Mouse (Mus musculus) small intestine, adult 2 months (tissue): Measurements from ENCODE around the gene Mccc2.

ENCODE experiments used
- CTCF ChIP-seq: fragments of 200-500 bp; IDR thresholded peaks from 2 replicates; pipeline ENCODE4 v1.5.1; 2012; ENCODE audit warnings: low read depth, mild to moderate bottlenecking, control low read depth, inconsistent platforms, low read length, moderate library complexity, mixed read lengths; ENCODE audit not compliant: insufficient replicate concordance, insufficient read length; ENCODE audit errors: extremely low read depth
- POLR2A ChIP-seq: fragments of 200-500 bp; IDR thresholded peaks from 2 replicates; pipeline ENCODE4 v1.6.1; 2012; ENCODE audit warnings: low read depth, mild to moderate bottlenecking, control low read depth, inconsistent platforms, low read length, moderate library complexity

DNA sequence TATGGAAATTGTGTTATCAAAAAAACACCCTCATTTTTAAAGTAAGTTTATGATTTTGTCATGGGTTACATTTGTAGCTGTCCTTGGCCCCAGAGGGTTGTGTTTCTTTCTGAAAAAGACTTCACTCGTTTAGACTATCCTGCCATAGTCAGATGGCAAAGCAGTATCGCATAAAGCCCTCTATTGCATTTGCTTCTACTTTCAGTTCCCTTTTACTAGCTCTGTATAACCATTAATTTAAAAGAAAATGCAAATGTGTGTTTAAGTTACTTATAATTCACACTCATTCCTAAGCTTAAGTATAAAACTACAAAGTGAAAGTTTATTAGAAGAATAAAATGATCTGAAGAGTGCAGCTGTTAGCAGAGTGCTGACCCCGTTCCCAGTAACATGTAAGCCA lies 16.4 kb downstream of the Mccc2 start:
- TF ChIP-seq CTCF, result no peak
- TF ChIP-seq POLR2A, result no peak
